Mouse (Mus musculus) ES-CJ7 (cell line): ENCODE data around the gene D17H6S53E.

Source experiments
- DNase-seq: peaks from one replicate; pipeline ENCODE4 v3.0.0; 2011; ENCODE audit warnings: low read depth, low spot score

The D17H6S53E gene

DNA sequence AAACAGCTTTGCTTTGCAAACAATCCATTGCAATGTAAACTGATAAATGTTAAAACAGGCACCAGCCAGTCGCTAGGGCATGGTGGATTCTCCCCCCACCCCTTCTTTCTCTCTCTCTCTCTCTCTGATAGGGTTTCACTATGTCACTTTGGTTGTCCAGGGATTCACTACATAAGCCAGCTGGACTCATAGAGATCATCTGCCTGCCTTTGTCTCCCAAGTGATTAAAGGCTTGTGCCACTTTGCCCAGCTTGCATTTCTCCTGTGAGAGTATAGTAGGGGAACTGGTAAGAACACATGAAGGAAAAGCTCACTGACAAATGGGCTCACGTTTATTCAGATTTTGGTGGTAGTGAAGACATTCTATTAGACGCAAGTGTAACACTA is 6.0 kb downstream of the D17H6S53E start:
- DNase-seq = no peak

GRCm38 (mm10) chr17:35133517-35133916 is 7.3 kb downstream of the D17H6S53E start:
- DNase-seq = no peak

- peak; percentile 96 for DNase-seq
These were observed 8.8 kb downstream of the D17H6S53E start, which contains the start of gene Bag6 for GRCm38 (mm10) chr17:35134801-35135590. Bag6 (plus strand) TSS chr17:35135178.

GRCm38 (mm10) chr17:35135591-35136320 is 9.6 kb downstream of the D17H6S53E start:
- DNase-seq = peak; percentile 85

GRCm38 (mm10) chr17:35139269-35139668 is 13.1 kb downstream of the D17H6S53E start:
- no peak for DNase-seq

DNA sequence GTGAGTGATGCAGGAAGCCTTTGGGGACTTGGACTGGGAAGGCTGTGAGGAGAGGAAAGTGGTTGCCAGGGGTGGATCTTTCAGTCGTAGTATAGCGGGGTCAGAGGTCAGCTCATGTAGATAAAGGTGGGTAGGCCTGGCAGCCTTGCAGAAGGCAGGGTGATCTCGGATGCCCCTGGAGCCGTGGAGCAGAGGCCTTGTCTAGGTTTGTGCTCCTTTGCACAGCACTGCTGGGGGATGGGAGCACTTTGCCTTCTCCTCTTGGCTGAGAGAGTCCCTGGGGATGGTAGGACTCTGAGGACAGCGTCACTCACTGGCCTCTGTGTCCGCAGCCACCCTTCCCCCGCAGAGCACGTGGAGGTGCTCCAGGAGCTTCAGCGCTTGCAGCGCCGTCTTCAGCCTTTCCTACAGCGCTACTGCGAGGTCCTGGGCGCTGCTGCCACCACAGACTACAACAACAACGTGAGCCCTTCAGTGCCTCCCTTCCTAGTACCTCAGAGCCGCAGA is 14.4 kb downstream of the D17H6S53E start:
- DNase-seq = no peak

DNA sequence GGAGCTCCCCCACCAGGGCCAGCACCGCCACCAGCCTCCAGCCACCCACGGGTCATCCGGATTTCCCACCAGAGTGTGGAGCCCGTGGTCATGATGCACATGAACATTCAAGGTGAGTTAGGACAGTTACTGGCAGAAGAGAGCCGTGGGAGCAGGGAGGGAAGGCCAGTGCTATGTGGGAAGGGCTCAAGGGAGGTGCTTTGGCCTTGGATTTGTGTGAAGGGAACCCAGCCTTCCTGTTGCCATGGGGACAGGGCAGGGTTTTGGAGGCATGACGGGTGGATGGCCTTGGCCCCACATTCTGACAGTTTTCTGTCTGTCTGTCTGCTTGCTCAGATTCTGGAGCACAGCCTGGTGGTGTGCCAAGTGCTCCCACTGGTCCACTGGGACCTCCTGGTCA is 15.8 kb downstream of the D17H6S53E start:
- DNase-seq = no peak

DNA sequence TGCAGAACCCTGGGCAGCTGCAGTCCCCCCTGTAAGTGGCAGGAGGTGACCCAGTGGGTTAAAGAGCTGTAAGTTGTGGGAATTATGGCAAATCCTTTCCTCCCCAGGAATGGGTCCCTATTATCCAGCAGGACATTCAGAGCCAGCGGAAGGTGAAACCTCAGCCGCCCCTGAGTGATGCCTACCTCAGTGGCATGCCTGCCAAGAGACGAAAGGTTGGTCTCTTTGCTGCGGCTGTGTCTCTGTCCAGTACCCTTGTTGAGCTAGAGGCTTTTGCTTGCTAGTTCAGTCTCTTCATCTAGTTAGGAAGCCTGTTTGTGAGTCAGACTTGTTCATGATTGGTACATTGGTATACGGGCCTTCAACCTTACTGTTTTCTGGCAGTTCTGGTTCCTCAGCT is 20.0 kb downstream of the D17H6S53E start:
- no peak for DNase-seq

DNA sequence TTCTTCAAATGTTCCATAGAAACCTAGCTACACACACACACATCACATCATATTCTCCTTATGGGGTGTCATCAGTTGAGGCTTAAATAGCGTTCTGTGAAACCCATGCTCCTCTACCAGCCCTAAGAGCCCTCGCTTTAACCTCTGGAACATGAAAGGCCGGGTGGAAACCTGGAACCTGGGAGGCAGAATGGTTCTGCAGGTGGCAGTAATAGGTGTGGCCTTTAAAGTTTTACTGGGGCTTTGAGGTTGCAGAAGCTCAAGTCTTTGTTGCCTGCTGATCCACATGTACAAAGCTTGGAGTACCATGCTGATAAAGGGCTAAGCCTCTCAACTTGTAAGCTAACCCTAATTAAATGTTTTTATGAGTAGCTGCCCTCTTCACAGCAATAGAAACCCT is 21.2 kb downstream of the D17H6S53E start:
- no peak for DNase-seq

DNA sequence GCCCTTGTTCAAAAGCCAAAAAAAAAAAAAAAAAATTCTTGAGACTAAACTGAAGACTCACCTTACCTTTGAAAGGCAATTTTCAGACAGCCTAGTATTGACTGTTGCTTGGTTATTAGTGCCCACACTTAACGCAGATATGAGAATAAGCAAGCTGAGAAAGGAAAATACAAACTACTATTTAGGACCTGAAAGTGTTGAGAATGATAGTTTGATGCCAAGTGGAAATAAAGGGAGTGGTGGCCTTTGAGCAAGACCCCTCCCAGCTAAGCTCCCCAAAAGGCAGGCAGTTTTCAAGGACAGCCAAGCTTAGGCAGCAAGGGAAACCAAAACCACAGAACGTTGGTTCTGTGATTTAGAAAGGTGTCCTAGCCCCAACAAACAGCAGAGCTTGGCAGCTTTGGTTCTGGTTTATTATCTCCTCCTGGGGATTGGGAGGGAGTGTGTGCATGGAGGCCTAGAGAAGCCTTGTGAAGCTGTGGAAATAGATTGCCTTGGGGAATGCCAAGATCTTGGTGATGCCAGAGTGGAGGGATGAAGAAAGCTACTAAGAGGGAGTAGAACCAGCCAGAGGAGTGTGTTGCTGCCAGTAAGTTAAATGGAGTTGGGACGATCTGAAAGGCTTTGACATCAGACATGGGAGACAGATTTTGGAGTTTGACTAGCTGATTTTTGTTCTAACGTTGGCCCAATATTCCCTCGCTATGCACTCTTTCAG is 21.9 kb downstream of the D17H6S53E start:
- no peak for DNase-seq

DNA sequence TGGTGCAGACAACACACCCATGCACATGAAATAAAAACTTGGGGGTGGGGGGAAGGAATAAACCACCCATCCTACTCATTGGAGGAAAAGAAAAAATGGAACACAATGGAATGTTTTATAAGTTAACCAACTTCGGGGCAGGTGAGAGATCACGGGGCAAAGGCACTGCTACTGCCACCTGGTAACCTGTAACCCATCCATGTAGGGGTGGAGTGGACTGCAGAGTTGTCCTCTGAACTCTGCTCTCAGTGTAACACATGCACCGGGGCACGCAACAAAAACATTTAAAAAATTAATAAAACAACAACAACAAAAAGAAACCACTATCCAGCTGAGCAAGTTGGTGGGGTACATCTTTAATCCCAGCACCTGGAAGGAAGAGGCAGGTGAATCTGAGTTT is 25.9 kb downstream of the D17H6S53E start:
- DNase-seq = no peak

DNA sequence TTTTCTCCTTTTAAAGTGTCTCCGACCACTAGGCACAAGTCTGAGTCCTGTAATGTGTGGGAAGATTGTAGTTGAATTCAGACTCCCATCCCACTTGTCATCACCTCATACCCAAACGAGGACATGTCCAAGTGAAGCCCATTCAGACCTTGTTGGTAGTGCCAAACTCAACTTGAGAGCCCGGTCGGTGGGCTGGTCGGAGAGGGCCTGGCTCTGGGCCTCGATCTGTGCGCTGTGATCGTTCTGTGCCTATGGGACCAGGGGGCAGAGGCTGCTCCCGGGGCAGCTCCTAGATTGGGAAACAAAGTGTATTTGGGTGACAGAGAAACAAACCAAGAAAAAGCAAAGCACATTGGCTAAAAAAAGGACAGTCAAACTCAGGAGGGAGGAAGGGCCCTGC is 26.9 kb downstream of the D17H6S53E start:
- no peak for DNase-seq

DNA sequence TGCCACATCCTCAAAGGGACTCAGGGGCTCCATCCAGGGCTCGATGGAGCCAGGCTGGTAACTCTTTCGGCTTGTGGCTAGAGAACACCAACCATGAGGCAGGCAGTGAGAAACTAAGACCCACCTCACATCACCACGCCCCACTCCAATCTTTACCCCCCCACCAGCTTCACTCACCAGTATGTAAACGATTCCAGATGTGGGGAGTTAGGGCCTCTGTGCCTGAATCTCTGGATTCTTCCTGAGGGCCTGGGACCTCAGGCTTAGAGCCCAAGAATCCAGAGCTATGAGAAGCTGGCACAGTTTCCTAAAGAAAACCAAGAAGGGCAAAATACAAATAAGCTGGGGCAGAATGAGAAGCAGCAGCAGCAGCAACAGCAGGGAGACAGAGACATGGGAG is 27.8 kb downstream of the D17H6S53E start:
- DNase-seq = no peak

GRCm38 (mm10) chr17:35154616-35155015 is 28.4 kb downstream of the D17H6S53E start:
- DNase-seq = no peak

GRCm38 (mm10) chr17:35155451-35155850 is 29.3 kb downstream of the D17H6S53E start:
- DNase-seq = no peak

DNA sequence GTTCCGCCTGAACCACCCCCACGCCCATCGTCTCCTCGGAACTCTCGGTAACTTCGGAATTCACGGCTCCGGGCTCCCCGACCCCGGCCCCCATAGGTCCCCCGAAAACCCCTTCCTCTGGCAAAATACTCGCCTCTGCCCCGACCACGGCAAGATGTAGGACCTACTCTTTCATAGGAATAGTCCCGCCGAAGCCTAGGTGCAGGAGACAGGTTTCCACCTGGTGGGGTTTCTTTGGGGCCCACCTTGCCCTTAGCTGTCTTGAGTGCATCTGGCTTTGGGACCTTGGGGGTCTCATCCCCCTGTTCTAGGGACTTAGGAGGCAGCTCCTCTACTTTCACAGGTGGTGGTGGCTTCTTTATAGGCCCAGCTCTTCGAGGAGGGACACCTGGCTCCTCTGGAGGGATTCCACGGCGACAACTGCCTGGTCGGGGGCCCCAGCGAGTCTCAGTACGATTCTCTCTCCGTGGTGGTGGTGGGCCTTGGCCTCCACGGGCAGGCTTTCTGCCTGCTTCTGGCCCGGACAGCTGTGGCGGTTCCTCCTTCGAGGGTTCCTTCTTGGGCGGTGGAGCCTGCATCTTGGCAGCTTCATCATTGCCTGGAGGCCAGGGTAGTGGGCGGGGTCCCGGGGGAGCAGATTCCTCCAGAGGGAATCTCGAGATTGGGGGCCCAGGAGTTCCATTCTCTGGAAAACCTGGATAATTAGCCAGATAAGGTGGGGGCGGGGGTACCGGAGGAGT is 30.5 kb downstream of the D17H6S53E start:
- no peak for DNase-seq

GRCm38 (mm10) chr17:35157254-35157653 is 31.1 kb downstream of the D17H6S53E start:
- DNase-seq = no peak

DNA sequence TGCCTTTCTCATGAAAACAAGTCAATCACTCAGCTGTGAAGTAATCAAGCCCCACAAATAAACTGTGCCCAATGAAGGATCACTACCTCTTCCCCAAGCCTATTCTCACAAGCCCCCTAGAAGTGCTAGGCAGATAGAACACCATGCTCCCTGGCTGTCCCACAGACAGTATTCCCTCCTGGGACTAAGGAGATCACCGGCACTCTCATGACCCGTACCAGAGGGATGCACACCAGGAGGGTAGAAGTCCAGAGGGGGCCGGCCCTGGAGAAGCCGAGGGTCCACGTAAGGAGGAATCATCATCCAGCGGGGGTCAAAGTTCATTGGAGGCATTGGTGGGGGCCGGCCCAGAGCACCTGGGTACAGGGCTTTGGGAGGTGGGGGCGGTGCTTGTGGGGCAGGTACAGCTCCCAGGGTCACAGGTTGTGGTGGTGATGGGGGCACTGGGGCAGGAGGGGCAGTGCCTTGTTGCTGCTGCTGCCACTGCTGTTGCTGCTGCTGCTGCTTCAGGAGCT is 31.5 kb downstream of the D17H6S53E start:
- no peak for DNase-seq

DNA sequence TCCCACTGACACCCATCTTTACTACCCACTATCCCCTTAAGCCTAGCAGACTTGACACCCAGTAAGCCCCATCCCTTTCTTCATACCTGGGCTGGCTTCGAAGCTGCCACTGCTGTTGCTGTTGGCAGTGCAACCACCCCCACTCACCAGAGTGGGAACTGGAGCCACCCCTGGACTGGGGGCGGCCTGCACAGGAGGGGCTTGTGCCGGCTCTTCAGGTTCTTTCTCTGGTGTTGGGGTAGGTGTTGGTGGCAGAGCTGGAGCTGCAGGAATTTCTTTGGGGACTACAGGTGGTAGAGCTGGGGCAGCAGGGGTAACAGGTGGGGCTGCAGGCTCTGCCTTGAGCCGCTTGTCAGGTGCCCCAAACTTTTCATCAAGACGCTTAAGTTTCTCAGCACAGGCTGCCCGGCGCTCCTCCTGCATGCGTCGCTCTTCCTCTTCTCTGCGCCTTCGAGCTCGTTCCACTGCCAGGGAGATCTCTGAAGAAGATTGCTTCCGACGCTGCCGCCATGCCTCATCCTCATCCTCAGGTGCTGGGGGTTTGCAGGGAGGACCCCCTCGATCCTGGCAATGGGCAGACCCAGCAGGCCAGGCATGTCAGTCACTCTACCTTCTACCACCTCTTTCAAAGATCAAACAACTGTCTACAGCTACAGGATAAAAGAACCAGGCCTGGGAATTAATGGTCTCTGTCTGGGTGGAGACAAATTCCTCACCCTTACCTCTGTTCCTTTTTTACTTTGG is 32.8 kb downstream of the D17H6S53E start:
- no peak for DNase-seq

GRCm38 (mm10) chr17:35159638-35160037 is 33.5 kb downstream of the D17H6S53E start:
- no peak for DNase-seq

DNA sequence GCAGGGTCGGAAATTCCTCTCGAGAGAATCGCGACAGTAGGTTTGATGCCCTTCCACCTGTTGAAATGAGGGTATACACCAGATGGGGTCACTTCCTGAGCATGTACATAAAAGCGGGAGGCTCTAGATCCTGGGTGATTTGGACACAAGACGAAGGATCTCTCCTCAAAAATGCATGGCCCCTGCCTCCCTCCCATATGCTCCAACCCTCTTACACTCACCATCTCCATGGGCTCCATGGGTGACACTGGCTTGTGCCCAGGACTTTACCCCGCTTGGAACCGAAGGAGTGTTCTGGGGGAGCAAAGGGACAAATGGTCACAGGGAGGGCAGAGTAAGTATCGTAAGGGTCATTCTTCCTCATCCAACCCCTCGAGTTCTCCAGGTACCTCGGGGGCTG is 35.2 kb downstream of the D17H6S53E start:
- DNase-seq = no peak
